Mouse (Mus musculus): ENCODE results near the gene Cmtr2. TPM values are rescaled to one million over a fixed set of nuclear protein-coding genes. Genes with fewer than 3 reads are reported as not detected.

Gene Cmtr2
- 8.2 and 9.9 TPM in 2 replicates for polyA plus RNA-seq (2014; fragmentation: Nextera tagmentation; extraction: Ambion mirVana)

GRCm38 (mm10) chr8:110215365-110215764, at the start of gene Cmtr2:
Cmtr2 (plus strand) TSS chr8:110215665.
- no peak within 1 kb of the TSS for H3K27ac ChIP-seq (ENCODE audit: low read depth, low read length)
- no peak for DNase-seq (ENCODE audit: low spot score)
- ATAC-seq (replicated peaks; ENCODE audit: low FRiP score): no peak

GRCm38 (mm10) chr8:110166270-110166669, 49.2 kb upstream of the Cmtr2 start:
- H3K4me1 ChIP-seq (replicated peaks; ENCODE audit: control insufficient read depth, insufficient read depth, low read length): no peaks in the 10 kb centered on the region
- H3K27me3 ChIP-seq (replicated peaks; ENCODE audit: control insufficient read depth, insufficient read depth, low read length): peaks cover 25% of the 10 kb centered on the region
- no peak overlapping the region for H3K4me3 ChIP-seq (ENCODE audit: low read depth, low read length)
- no peaks in the 10 kb centered on the region for H3K36me3 ChIP-seq (ENCODE audit: control insufficient read depth, insufficient read depth, low read length)
- no peaks in the 10 kb centered on the region for H3K9me3 ChIP-seq (ENCODE audit: control insufficient read depth, low read length)
- 78% methylated on average over 8 of the region's 8 CpGs for WGBS
- no peak overlapping the region for H3K4me2 ChIP-seq
- no peak overlapping the region for H3K9ac ChIP-seq (ENCODE audit: low read depth, low read length)
- no peak overlapping the region for H3K27ac ChIP-seq (ENCODE audit: low read depth, low read length)
- DNase-seq (ENCODE audit: low spot score) (no peak), ATAC-seq (replicated peaks; ENCODE audit: low FRiP score) (no peak)

More at GRCm38 (mm10) chr8:110215365-110215764, at the start of gene Cmtr2:
- 76% methylated on average over 7 of the region's 7 CpGs for WGBS
- Histone ChIP-seq H3K27me3 (replicated peaks; ENCODE audit: control insufficient read depth, insufficient read depth, low read length) (no peaks in the 10 kb centered on the region), H3K4me1 (replicated peaks; ENCODE audit: control insufficient read depth, insufficient read depth, low read length) (no peaks in the 10 kb centered on the region), H3K9me3 (ENCODE audit: control insufficient read depth, low read length) (no peaks in the 10 kb centered on the region), H3K36me3 (ENCODE audit: control insufficient read depth, insufficient read depth, low read length) (no peaks in the 10 kb centered on the region), H3K4me2 (no peak within 1 kb of the TSS), H3K4me3 (ENCODE audit: low read depth, low read length) (no peak within 1 kb of the TSS), H3K9ac (ENCODE audit: low read depth, low read length) (no peak within 1 kb of the TSS)

GRCm38 (mm10) chr8:110168046-110168445, 47.4 kb upstream of the Cmtr2 start, which contains the start of gene Calb2:
Calb2 (minus strand) TSS chr8:110168210.
- Histone ChIP-seq H3K9me3 (ENCODE audit: control insufficient read depth, low read length) (no peaks in the 10 kb centered on the region), H3K4me1 (replicated peaks; ENCODE audit: control insufficient read depth, insufficient read depth, low read length) (no peaks in the 10 kb centered on the region), H3K9ac (ENCODE audit: low read depth, low read length) (no peak within 1 kb of the TSS), H3K4me2 (peak within 1 kb of the TSS; percentile 46), H3K4me3 (ENCODE audit: low read depth, low read length) (no peak within 1 kb of the TSS), H3K27ac (ENCODE audit: low read depth, low read length) (no peak within 1 kb of the TSS), H3K27me3 (replicated peaks; ENCODE audit: control insufficient read depth, insufficient read depth, low read length) (peaks cover 25% of the 10 kb centered on the region), H3K36me3 (ENCODE audit: control insufficient read depth, insufficient read depth, low read length) (no peaks in the 10 kb centered on the region)
- ATAC-seq (replicated peaks; ENCODE audit: low FRiP score) (peak; percentile 61), DNase-seq (ENCODE audit: low spot score) (peak; percentile 55)
- under 1% methylated on average over 31 of the region's 33 CpGs for WGBS

DNA sequence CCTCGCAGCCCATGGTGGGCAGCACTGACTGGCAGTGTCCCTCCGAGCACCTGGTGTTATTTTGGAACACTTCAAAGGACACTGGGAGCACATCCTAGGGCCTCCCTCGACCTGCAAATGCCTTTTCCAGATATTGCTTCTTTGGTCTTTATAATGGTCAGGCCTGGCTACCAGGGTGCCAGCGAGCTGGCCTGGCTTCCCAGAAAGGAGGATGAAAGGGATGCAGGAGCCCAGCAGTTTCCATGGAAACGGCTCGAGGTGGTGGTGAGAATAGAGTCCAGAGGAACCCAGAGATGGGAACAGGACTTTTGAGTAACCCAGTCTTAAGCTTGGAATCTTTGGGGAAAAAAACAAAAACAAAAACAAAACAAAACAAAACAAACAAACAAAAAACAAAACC, 43.3 kb upstream of the Cmtr2 start:
- no peaks in the 10 kb centered on the region for H3K9me3 ChIP-seq (ENCODE audit: control insufficient read depth, low read length)
- H3K4me1 ChIP-seq (replicated peaks; ENCODE audit: control insufficient read depth, insufficient read depth, low read length): no peaks in the 10 kb centered on the region
- H3K27me3 ChIP-seq (replicated peaks; ENCODE audit: control insufficient read depth, insufficient read depth, low read length): peaks cover 23% of the 10 kb centered on the region
- DNase-seq (ENCODE audit: low spot score) (no peak), ATAC-seq (replicated peaks; ENCODE audit: low FRiP score) (no peak)
- H3K4me3 ChIP-seq (ENCODE audit: low read depth, low read length): no peak overlapping the region
- no peak overlapping the region for H3K9ac ChIP-seq (ENCODE audit: low read depth, low read length)
- no peak overlapping the region for H3K27ac ChIP-seq (ENCODE audit: low read depth, low read length)
- H3K36me3 ChIP-seq (ENCODE audit: control insufficient read depth, insufficient read depth, low read length): no peaks in the 10 kb centered on the region
- 58% methylated on average over 6 of the region's 6 CpGs for WGBS
- H3K4me2 ChIP-seq: no peak overlapping the region

DNA sequence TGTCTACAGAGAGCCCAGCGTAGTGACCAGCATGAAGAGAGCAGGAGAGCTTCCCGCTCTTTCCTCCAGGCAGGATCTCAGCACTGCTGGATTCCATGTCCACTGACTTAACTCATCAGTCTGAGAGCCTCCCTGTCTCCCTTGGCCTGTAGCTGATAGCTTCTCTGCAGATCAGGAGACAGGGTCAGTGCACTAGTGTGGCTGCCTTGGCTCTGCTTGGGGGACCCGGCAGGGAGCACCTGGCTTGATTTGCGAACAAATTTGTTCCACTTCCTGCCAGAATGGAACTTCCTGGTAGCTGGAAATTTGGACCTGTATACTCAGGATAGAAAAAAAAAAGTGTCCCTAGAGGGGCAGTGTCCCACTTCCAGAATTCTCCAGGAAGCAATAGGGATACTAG, 40.6 kb upstream of the Cmtr2 start:
- 0 out of 2 replicates have a peak, but pooled peaks cover 8% of the 10 kb centered on the region for H3K27me3 ChIP-seq (replicated peaks; ENCODE audit: control insufficient read depth, insufficient read depth, low read length)

GRCm38 (mm10) chr8:110177359-110178155, 37.9 kb upstream of the Cmtr2 start:
- ATAC-seq (replicated peaks; ENCODE audit: low FRiP score) (no peak), DNase-seq (ENCODE audit: low spot score) (no peak)
- no peaks in the 10 kb centered on the region for H3K36me3 ChIP-seq (ENCODE audit: control insufficient read depth, insufficient read depth, low read length)
- no peaks in the 10 kb centered on the region for H3K4me1 ChIP-seq (replicated peaks; ENCODE audit: control insufficient read depth, insufficient read depth, low read length)
- H3K4me2 ChIP-seq: peak overlapping the region; percentile 9; the same call in 1 of the 2 replicates
- 16% methylated on average over 22 of the region's 22 CpGs for WGBS
- H3K9ac ChIP-seq (ENCODE audit: low read depth, low read length): no peak overlapping the region
- H3K4me3 ChIP-seq (ENCODE audit: low read depth, low read length): no peak overlapping the region
- no peak overlapping the region for H3K27ac ChIP-seq (ENCODE audit: low read depth, low read length)
- H3K27me3 ChIP-seq (replicated peaks; ENCODE audit: control insufficient read depth, insufficient read depth, low read length): 0 out of 2 replicates have a peak, but pooled peaks cover 6% of the 10 kb centered on the region
- H3K9me3 ChIP-seq (ENCODE audit: control insufficient read depth, low read length): no peaks in the 10 kb centered on the region

More for the DNA sequence above, 40.6 kb upstream of the Cmtr2 start:
- no peak for DNase-seq (ENCODE audit: low spot score)
- no peak for ATAC-seq (replicated peaks; ENCODE audit: low FRiP score)
- 86% methylated on average over 4 of the region's 4 CpGs for WGBS
- Histone ChIP-seq H3K27ac (ENCODE audit: low read depth, low read length) (no peak overlapping the region), H3K4me2 (no peak overlapping the region), H3K36me3 (ENCODE audit: control insufficient read depth, insufficient read depth, low read length) (no peaks in the 10 kb centered on the region), H3K4me3 (ENCODE audit: low read depth, low read length) (no peak overlapping the region), H3K9me3 (ENCODE audit: control insufficient read depth, low read length) (no peaks in the 10 kb centered on the region), H3K4me1 (replicated peaks; ENCODE audit: control insufficient read depth, insufficient read depth, low read length) (no peaks in the 10 kb centered on the region), H3K9ac (ENCODE audit: low read depth, low read length) (no peak overlapping the region)

- no peaks in the 10 kb centered on the region for H3K36me3 ChIP-seq (ENCODE audit: control insufficient read depth, insufficient read depth, low read length)
- H3K4me2 ChIP-seq: no peak overlapping the region
- 90% methylated on average over 11 of the region's 11 CpGs for WGBS
- H3K4me3 ChIP-seq (ENCODE audit: low read depth, low read length): no peak overlapping the region
- no peak overlapping the region for H3K27ac ChIP-seq (ENCODE audit: low read depth, low read length)
- ATAC-seq (replicated peaks; ENCODE audit: low FRiP score) (no peak), DNase-seq (ENCODE audit: low spot score) (no peak)
- H3K4me1 ChIP-seq (replicated peaks; ENCODE audit: control insufficient read depth, insufficient read depth, low read length): no peaks in the 10 kb centered on the region
- no peaks in the 10 kb centered on the region for H3K9me3 ChIP-seq (ENCODE audit: control insufficient read depth, low read length)
- H3K9ac ChIP-seq (ENCODE audit: low read depth, low read length): no peak overlapping the region
- H3K27me3 ChIP-seq (replicated peaks; ENCODE audit: control insufficient read depth, insufficient read depth, low read length): no peaks in the 10 kb centered on the region
Measured at GRCm38 (mm10) chr8:110182735-110183367, 32.6 kb upstream of the Cmtr2 start.

DNA sequence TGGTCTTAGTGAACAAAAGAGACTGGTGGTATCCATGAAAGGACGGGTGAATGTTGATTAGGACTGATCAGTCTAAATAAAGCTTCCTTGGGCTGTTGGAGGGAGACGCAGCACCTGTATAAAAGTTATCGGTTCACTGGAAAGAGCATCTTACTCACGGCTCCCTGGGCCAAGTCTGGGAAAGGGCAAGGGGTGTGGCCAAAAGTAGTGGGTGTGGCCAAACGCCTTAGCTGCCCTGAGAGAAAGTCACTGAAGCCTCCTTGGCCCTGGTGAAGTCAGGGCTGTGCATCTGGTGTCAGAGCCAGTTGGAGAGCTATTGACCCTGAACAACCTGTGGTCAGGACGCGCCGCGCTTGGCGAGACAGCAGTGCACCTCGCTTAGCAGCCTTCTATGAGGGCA, 31.7 kb upstream of the Cmtr2 start:
- no peak for DNase-seq (ENCODE audit: low spot score)
- Histone ChIP-seq H3K36me3 (ENCODE audit: control insufficient read depth, insufficient read depth, low read length) (no peaks in the 10 kb centered on the region), H3K9me3 (ENCODE audit: control insufficient read depth, low read length) (no peaks in the 10 kb centered on the region), H3K4me3 (ENCODE audit: low read depth, low read length) (no peak overlapping the region), H3K9ac (ENCODE audit: low read depth, low read length) (no peak overlapping the region), H3K27me3 (replicated peaks; ENCODE audit: control insufficient read depth, insufficient read depth, low read length) (no peaks in the 10 kb centered on the region), H3K27ac (ENCODE audit: low read depth, low read length) (no peak overlapping the region), H3K4me1 (replicated peaks; ENCODE audit: control insufficient read depth, insufficient read depth, low read length) (no peaks in the 10 kb centered on the region), H3K4me2 (no peak overlapping the region)
- 30% methylated on average over 11 of the region's 11 CpGs for WGBS
- no peak for ATAC-seq (replicated peaks; ENCODE audit: low FRiP score)
